Mouse (Mus musculus): ENCODE results near the gene Kat5.

DNA sequence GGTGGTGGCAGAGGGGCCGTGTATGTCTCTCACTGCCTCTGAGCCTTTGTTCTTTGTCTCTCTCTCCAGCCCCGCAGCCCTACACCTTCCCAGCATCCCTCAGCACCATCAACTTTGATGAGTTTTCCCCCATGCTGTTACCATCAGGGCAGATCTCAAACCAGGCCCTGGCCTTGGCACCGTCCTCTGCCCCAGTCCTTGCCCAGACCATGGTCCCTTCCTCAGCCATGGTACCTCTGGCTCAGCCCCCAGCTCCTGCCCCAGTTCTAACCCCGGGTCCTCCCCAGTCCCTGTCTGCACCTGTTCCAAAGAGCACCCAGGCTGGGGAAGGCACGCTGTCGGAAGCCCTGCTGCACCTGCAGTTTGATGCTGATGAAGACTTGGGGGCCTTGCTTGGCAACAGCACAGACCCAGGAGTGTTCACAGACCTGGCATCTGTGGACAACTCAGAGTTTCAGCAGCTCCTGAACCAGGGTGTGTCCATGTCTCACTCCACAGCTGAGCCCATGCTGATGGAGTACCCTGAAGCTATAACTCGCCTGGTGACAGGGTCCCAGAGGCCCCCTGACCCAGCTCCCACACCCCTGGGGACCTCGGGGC is 36.8 kb upstream of the Kat5 start:
- TF ChIP-seq POLR2A (IDR thresholded peaks at IDR 0.05; ENCODE audit: low read depth, low read length) (no peak), CTCF (conservative IDR thresholded peaks at IDR 0.05; ENCODE audit: insufficient read depth, insufficient read length, low read depth, low read length) (no peak)
